Mouse (Mus musculus): ENCODE measurements around the gene Cxcr2. TPM values are rescaled to one million over a fixed set of nuclear protein-coding genes. Genes with fewer than 3 reads are reported as not detected.

Cxcr2 gene
- polyA plus RNA-seq, 1 experiment, result not detected

DNA sequence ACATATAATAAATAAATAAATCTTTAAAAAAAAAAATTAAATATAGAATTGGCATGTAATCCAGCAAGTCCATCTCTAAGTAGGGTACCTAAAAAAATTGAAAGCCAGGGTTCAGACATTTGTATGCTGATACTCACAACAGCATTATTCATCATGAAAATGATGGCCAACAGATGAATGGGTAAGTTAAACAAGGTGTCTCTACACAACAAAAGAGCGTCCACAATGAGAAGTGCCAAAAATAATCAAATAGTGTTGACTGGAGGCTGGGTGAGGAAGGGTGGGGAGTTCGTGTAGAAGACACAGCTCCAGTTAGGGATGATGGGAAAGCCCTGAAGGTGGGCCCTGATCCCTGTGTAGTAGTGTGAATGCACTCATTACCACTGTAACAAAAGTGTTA, 6.2 kb downstream of the Cxcr2 start:
- TF ChIP-seq POLR2A (IDR thresholded peaks at IDR 0.05; ENCODE audit: insufficient read depth, low read depth, low read length) (no peak), CTCF (IDR thresholded peaks at IDR 0.05; ENCODE audit: insufficient read depth, low read depth, low read length) (no peak)
- Histone ChIP-seq H3K4me3 (ENCODE audit: insufficient read depth, low read depth, low read length) (no peak overlapping the region), H3K27ac (ENCODE audit: insufficient read depth, low read depth, low read length) (no peak overlapping the region), H3K4me1 (ENCODE audit: control insufficient read depth, insufficient read depth, low read length) (no peaks in the 10 kb centered on the region)
- WGBS, result 78% methylated on average over 2 of the region's 2 CpGs

DNA sequence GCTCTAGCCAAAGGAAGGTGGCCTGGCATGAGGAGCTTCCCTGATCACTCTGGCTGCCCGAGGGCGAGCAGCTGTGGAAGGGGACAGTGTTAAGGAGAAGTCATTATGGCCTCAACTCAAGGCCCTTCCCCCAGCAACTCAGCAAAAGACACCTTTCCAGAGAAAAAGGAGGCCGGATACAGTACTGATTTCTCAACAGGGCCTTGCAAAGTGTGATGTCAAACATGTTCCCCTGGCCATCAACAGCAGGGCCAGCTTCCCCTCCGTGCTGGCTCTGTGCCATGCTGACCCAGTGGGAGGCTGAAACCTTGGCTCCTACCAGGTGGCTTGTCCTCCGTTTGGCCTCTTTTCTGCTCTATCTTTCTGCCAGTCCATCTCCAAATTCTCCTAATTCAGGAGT, 13.3 kb downstream of the Cxcr2 start:
- 80% methylated on average over 5 of the region's 5 CpGs for WGBS
- no peak overlapping the region for H3K4me3 ChIP-seq (ENCODE audit: insufficient read depth, low read depth, low read length)
- no peak for TF ChIP-seq POLR2A (IDR thresholded peaks at IDR 0.05; ENCODE audit: insufficient read depth, low read depth, low read length)
- no peak for TF ChIP-seq CTCF (IDR thresholded peaks at IDR 0.05; ENCODE audit: insufficient read depth, low read depth, low read length)
- H3K27ac ChIP-seq (ENCODE audit: insufficient read depth, low read depth, low read length), result no peak overlapping the region
- no peaks in the 10 kb centered on the region for H3K4me1 ChIP-seq (ENCODE audit: control insufficient read depth, insufficient read depth, low read length)

DNA sequence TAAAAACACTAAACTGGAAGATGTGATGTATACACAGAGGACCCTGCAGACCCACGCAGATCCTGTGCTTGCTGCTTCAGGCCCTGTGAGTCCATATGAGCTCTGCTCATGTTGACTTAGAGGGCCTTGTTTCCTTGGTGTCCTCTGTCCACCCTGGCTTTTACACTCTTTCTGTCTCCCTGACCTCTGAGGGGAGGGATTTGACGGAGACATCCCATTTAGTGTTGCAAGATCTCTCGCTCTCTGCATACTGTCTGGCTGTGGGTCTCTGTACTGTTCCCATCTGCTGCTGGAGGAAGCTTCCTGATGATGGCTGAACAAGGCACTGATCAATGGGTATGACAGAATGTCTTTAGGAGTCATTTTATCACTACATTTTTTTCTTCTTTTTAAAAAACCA, 15.9 kb downstream of the Cxcr2 start:
- H3K27ac ChIP-seq (ENCODE audit: insufficient read depth, low read depth, low read length), result no peak overlapping the region
- TF ChIP-seq POLR2A (IDR thresholded peaks at IDR 0.05; ENCODE audit: insufficient read depth, low read depth, low read length) (no peak), CTCF (IDR thresholded peaks at IDR 0.05; ENCODE audit: insufficient read depth, low read depth, low read length) (no peak)
- WGBS, result 87% methylated on average over 3 of the region's 3 CpGs
- no peak overlapping the region for H3K4me3 ChIP-seq (ENCODE audit: insufficient read depth, low read depth, low read length)
- no peaks in the 10 kb centered on the region for H3K4me1 ChIP-seq (ENCODE audit: control insufficient read depth, insufficient read depth, low read length)

DNA sequence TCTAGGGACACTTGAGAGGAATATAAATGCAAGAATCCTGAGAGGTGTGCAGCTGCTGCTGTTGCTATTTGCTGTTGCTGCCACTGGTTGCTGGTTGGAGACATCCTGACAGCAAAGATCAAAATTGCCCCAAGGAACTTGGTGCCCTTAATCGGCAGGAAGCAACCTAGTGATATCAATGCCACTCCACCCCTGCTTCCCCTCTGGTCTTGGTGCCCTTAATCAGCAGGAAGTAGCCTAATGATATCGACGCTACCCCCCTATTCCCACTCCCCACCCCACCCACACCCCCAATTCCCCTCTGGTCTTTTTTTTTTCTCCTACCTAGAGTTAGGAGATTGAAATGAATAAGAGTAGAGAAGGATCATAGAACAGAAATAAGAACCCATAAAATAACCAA, 18.9 kb downstream of the Cxcr2 start:
- Histone ChIP-seq H3K4me1 (ENCODE audit: control insufficient read depth, insufficient read depth, low read length) (no peaks in the 10 kb centered on the region), H3K27ac (ENCODE audit: insufficient read depth, low read depth, low read length) (no peak overlapping the region), H3K4me3 (ENCODE audit: insufficient read depth, low read depth, low read length) (no peak overlapping the region)
- 82% methylated on average over 3 of the region's 3 CpGs for WGBS
- no peak for TF ChIP-seq CTCF (IDR thresholded peaks at IDR 0.05; ENCODE audit: insufficient read depth, low read depth, low read length)
- TF ChIP-seq POLR2A (IDR thresholded peaks at IDR 0.05; ENCODE audit: insufficient read depth, low read depth, low read length), result no peak

DNA sequence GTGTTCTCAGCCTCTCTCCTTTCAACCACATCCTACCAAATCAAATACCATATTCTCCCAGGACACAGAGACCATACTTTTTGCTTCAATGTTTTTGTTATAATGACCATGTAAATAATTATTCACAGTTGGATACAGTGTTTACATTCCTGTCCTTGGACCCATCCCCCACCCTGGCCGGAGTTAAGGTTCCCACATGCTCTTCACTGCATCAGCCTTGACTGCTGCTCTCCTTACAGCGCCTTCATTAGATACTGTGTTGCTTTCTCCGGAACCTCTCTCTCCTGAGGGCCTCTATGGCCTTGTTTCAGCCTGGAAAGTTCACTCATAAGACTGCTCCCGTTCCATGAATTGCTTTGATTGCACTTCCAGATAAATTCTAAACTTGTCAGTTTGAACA, 21.9 kb downstream of the Cxcr2 start:
- H3K4me1 ChIP-seq (ENCODE audit: control insufficient read depth, insufficient read depth, low read length), result no peaks in the 10 kb centered on the region
- H3K4me3 ChIP-seq (ENCODE audit: insufficient read depth, low read depth, low read length), result no peak overlapping the region
- no peak for TF ChIP-seq POLR2A (IDR thresholded peaks at IDR 0.05; ENCODE audit: insufficient read depth, low read depth, low read length)
- TF ChIP-seq CTCF (IDR thresholded peaks at IDR 0.05; ENCODE audit: insufficient read depth, low read depth, low read length), result no peak
- no peak overlapping the region for H3K27ac ChIP-seq (ENCODE audit: insufficient read depth, low read depth, low read length)
- WGBS, result 89% methylated on average over 4 of the region's 4 CpGs

DNA sequence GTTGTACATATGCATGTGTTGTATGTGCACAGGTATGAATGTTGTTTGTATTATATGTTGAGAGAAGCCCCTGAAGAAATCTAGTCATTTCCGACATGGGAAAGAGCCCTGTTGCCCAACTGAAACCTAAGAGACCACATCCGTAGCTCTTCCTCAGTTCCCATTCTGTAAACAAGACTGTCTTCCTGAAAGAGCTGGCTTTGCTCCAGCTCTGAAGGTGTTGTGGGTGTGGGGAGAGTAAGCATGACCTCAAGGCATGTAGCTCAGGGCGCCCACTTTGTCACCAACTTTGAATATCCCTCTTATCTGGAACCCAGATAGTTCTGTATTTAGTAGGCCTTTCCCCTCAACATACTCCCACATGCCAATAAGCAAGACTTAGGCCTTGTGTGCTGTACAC, 24.8 kb downstream of the Cxcr2 start:
- 91% methylated on average over 3 of the region's 3 CpGs for WGBS
- no peak for TF ChIP-seq POLR2A (IDR thresholded peaks at IDR 0.05; ENCODE audit: insufficient read depth, low read depth, low read length)
- no peak for TF ChIP-seq CTCF (IDR thresholded peaks at IDR 0.05; ENCODE audit: insufficient read depth, low read depth, low read length)
- Histone ChIP-seq H3K4me1 (ENCODE audit: control insufficient read depth, insufficient read depth, low read length) (no peaks in the 10 kb centered on the region), H3K27ac (ENCODE audit: insufficient read depth, low read depth, low read length) (no peak overlapping the region), H3K4me3 (ENCODE audit: insufficient read depth, low read depth, low read length) (no peak overlapping the region)

DNA sequence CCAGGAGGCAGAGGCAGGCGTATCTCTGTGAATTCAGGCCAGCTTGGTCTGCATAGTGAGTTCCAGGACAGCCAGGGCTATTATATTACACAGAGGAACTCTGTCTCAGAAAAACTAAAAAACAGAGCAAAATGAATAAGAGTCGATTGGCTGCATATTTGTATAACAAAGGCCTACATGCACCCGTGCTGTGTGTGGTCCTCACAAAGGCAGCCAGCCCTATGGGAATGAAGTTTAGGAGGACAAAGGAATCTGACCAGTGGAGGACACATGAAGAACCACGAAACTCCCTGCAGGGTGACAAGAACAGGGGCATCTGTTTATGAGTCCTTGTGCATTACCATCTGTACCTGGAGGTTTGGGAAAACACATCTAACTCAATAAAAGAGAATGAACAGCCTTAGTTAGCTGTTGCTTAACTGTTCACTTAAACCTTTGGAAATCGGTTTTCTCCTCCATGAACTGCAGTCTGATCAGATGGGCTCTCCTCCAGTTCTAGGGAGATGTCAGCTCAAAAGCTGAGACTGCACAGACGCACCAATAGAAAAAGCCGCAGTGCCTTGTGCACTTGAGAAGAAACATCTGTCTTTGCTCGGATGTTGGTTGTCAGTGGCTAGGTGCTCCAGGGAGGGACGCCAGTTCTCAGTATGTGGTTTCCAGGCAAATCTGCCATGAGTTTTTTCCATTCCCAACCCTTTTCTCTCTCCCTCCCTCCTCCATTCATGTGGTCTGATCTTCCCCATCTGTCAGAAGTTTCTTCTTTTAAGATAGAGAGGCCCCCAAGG, 26.0 kb downstream of the Cxcr2 start:
- no peak overlapping the region for H3K27ac ChIP-seq (ENCODE audit: insufficient read depth, low read depth, low read length)
- 81% methylated on average over 9 of the region's 9 CpGs for WGBS
- TF ChIP-seq CTCF (IDR thresholded peaks at IDR 0.05; ENCODE audit: insufficient read depth, low read depth, low read length) (no peak), POLR2A (IDR thresholded peaks at IDR 0.05; ENCODE audit: insufficient read depth, low read depth, low read length) (no peak)
- no peak overlapping the region for H3K4me3 ChIP-seq (ENCODE audit: insufficient read depth, low read depth, low read length)
- H3K4me1 ChIP-seq (ENCODE audit: control insufficient read depth, insufficient read depth, low read length), result no peaks in the 10 kb centered on the region

DNA sequence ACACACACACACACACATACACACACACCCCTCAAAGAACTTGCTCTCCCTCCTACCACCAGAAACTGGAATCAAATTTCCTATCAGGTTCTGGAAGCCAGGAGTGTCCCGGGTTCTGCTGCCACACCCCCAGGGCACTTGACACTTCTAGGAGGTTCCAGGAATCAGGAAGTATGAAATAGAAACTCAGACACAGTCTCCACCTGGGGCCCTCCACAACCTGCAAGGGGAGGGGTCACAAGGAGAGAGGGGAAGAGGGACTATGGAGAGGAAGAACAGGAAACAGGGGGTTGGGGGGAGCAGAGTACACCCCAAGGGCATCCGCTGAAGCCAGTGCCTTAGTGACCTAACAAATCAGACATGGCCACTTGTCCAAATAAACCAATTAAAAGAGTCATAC, 27.7 kb downstream of the Cxcr2 start:
- WGBS, result 85% methylated on average over 2 of the region's 2 CpGs
- TF ChIP-seq POLR2A (IDR thresholded peaks at IDR 0.05; ENCODE audit: insufficient read depth, low read depth, low read length) (no peak), CTCF (IDR thresholded peaks at IDR 0.05; ENCODE audit: insufficient read depth, low read depth, low read length) (no peak)

DNA sequence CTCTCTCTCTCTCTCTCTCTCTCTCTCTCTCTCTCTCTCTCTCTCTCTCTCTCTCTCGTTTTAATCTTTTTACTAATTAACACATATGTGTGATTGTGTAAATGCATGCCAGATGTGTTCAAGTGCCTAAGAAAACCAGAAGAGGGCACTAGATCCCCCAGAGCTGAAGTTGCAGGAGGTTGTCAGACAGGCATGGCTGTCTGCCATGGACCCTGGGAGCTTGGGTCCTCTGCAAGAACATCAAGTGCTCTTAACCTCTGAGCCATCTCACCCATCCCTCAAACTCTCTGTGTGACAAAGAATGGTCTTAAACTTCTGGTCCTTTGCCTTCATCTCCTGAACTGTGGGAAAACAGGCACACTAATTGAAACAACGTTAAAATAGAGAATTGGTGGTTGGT, 29.2 kb downstream of the Cxcr2 start:
- 47% methylated on average over 2 of the region's 2 CpGs for WGBS
- H3K4me1 ChIP-seq (ENCODE audit: control insufficient read depth, insufficient read depth, low read length), result no peaks in the 10 kb centered on the region
- H3K27ac ChIP-seq (ENCODE audit: insufficient read depth, low read depth, low read length), result no peak overlapping the region
- TF ChIP-seq CTCF (IDR thresholded peaks at IDR 0.05; ENCODE audit: insufficient read depth, low read depth, low read length) (no peak), POLR2A (IDR thresholded peaks at IDR 0.05; ENCODE audit: insufficient read depth, low read depth, low read length) (no peak)
- no peak overlapping the region for H3K4me3 ChIP-seq (ENCODE audit: insufficient read depth, low read depth, low read length)

More for the DNA sequence above, 27.7 kb downstream of the Cxcr2 start:
- Histone ChIP-seq H3K27ac (ENCODE audit: insufficient read depth, low read depth, low read length) (no peak overlapping the region), H3K4me3 (ENCODE audit: insufficient read depth, low read depth, low read length) (no peak overlapping the region), H3K4me1 (ENCODE audit: control insufficient read depth, insufficient read depth, low read length) (no peaks in the 10 kb centered on the region)
